Mouse (Mus musculus) heart, embryonic 15.5 days (tissue): ENCODE results near the gene Dst. TPM values are rescaled to one million over a fixed set of nuclear protein-coding genes. Genes with fewer than 3 reads are reported as not detected.

Source experiments
- ATAC-seq: fragments of 200-750 bp; cut with Nextera tagmentation; replicated peaks from 2 replicates; pipeline ENCODE4 v1.8.0; 2017; ENCODE audit warnings: low read depth, moderate TSS enrichment; ENCODE audit not compliant: insufficient number of reproducible peaks, insufficient read depth, low FRiP score
- H3K27ac ChIP-seq: fragments of 300-500 bp; sonication (generic); 2 replicates; pipeline ENCODE4 v1.5.1; 2015; ENCODE audit warnings: mild to moderate bottlenecking, inconsistent platforms
- H3K27me3 ChIP-seq: fragments of 300-500 bp; sonication (generic); 2 replicates; pipeline ENCODE4 v1.6.1; 2015; ENCODE audit warnings: inconsistent platforms
- H3K36me3 ChIP-seq: fragments of 300-500 bp; sonication (generic); 2 replicates; pipeline ENCODE4 v1.6.1; 2015; ENCODE audit warnings: mild to moderate bottlenecking, inconsistent platforms
- H3K4me1 ChIP-seq: fragments of 300-500 bp; sonication (generic); replicated peaks from 2 replicates; pipeline ENCODE4 v1.6.1; 2015; ENCODE audit warnings: inconsistent platforms
- H3K4me2 ChIP-seq: fragments of 300-500 bp; sonication (generic); 2 replicates; pipeline ENCODE4 v1.6.1; 2015; ENCODE audit warnings: inconsistent platforms, mild to moderate bottlenecking, moderate library complexity
- H3K4me3 ChIP-seq: fragments of 300-500 bp; sonication (generic); 2 replicates; pipeline ENCODE4 v1.5.1; 2015; ENCODE audit warnings: mild to moderate bottlenecking, inconsistent platforms
- H3K9ac ChIP-seq: fragments of 300-500 bp; sonication (generic); 2 replicates; pipeline ENCODE4 v1.6.1; 2015; ENCODE audit warnings: mild to moderate bottlenecking, inconsistent platforms
- H3K9me3 ChIP-seq: fragments of 300-500 bp; sonication (generic); replicated peaks from 2 replicates; pipeline ENCODE4 v1.6.1; 2016; ENCODE audit warnings: inconsistent platforms
- WGBS: fragments of 180-500 bp; shearing (Covaris S2); methylation state at CpG from one replicate; pipeline ENCODE4 v1.1.7; 2015; ENCODE audit warnings: mixed read lengths; 5-methylcytosine and 5-hydroxymethylcytosine counted together
- polyA plus RNA-seq: library from polyadenylated mRNA; unstranded; fragments of >200 nt; fragmentation: Nextera tagmentation; extraction: Ambion mirVana; gene quantifications from 2 replicates; pipeline ENCODE4 v1.2.1, GENCODE M21; 2015

Dst gene
- polyA plus RNA-seq, 1 experiment from 2014 or later, result 21.4 TPM

- Histone ChIP-seq H3K4me1 (peaks cover 17% of the 10 kb centered on the region), H3K9ac (no peak overlapping the region), H3K4me2 (no peak overlapping the region), H3K36me3 (no peaks in the 10 kb centered on the region), H3K4me3 (no peak overlapping the region), H3K27ac (no peak overlapping the region), H3K27me3 (no peaks in the 10 kb centered on the region), H3K9me3 (no peaks in the 10 kb centered on the region)
- 45% methylated on average over 13 of the region's 13 CpGs for WGBS
- no peak for ATAC-seq
Observed at GRCm38 (mm10) chr1:33989643-33990042, 81.6 kb downstream of the Dst start.

- ATAC-seq, result no peak
- H3K27ac ChIP-seq, result no peak overlapping the region
Observed at GRCm38 (mm10) chr1:33991067-33991466, 83.0 kb downstream of the Dst start.

DNA sequence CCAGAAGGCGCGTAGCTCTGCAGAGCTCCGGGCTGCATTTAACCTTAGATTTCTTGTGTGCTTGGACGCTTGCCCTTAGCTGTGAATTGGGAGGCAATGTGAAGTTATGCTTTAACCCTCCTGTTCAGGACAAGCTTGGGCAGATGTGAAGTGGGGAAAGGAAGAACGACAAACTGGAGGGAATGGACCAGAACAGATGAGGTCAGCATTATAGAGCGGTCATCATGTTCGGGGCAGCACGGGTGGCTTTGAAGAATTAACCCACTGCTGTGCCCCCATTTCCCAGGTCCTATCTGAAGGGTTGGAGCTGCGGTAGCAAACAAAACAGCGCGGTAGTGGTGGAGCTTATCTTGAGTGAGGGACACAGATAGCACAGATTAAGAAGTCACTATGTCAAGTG lies 84.8 kb downstream of the Dst start:
- Histone ChIP-seq H3K9ac (no peak overlapping the region), H3K4me2 (no peak overlapping the region), H3K27me3 (no peaks in the 10 kb centered on the region), H3K27ac (no peak overlapping the region), H3K4me3 (no peak overlapping the region), H3K36me3 (no peaks in the 10 kb centered on the region), H3K9me3 (no peaks in the 10 kb centered on the region), H3K4me1 (peaks cover 17% of the 10 kb centered on the region)
- WGBS, result 63% methylated on average over 11 of the region's 11 CpGs
- ATAC-seq, result no peak

More at GRCm38 (mm10) chr1:33991067-33991466, 83.0 kb downstream of the Dst start:
- no peaks in the 10 kb centered on the region for H3K36me3 ChIP-seq
- WGBS, result 61% methylated on average over 6 of the region's 6 CpGs
- peaks cover 17% of the 10 kb centered on the region for H3K4me1 ChIP-seq
- no peak overlapping the region for H3K4me2 ChIP-seq
- no peak overlapping the region for H3K4me3 ChIP-seq
- no peaks in the 10 kb centered on the region for H3K9me3 ChIP-seq
- no peaks in the 10 kb centered on the region for H3K27me3 ChIP-seq
- H3K9ac ChIP-seq, result no peak overlapping the region

DNA sequence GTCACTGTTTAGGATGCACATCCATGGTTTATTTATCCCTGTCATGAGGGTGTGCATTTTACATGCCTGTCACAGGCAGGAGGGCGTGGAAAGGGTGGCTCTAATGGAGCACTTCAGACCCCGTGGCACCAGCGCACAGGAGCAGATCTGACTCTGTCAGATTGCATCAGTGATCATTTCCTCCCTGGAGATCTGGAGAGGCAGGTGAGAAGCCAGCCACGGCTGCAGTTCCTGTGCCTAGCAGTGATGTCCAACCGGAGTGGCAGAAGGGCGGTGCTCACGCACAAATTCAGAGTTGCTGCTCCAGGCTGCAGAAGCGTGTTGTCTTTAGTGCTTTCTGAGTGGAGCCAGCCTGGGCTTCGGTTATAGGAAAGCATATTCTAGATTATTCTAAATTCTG lies 86.2 kb downstream of the Dst start:
- Histone ChIP-seq H3K4me1 (peaks cover 17% of the 10 kb centered on the region), H3K27ac (no peak overlapping the region)

DNA sequence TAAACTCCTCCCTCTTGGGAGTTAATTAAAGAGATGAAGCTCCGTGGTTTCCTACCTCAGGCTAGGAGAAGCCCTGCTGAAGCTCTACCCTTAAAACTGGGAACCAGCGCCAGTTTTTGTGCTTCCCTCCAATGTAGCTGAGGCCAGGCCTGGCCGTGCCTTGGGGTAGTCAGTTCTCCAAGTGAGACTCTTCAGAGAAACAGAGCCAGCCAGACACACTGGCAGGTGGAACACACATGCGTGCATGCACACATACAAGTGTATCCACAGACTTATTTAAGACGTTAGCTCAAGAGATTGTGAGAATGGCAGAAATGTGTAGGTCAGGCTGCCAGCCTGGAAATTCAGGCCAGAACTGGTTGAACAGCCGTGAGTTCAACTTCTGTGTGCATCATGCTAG lies 87.4 kb downstream of the Dst start:
- Histone ChIP-seq H3K9ac (no peak overlapping the region), H3K4me2 (no peak overlapping the region), H3K9me3 (no peaks in the 10 kb centered on the region), H3K4me3 (no peak overlapping the region), H3K36me3 (no peaks in the 10 kb centered on the region), H3K27me3 (no peaks in the 10 kb centered on the region), H3K27ac (no peak overlapping the region), H3K4me1 (peaks cover 11% of the 10 kb centered on the region)
- WGBS, result 82% methylated on average over 6 of the region's 6 CpGs
- ATAC-seq, result no peak

More for the DNA sequence above, 86.2 kb downstream of the Dst start:
- no peaks in the 10 kb centered on the region for H3K9me3 ChIP-seq
- no peak overlapping the region for H3K4me3 ChIP-seq
- H3K9ac ChIP-seq, result no peak overlapping the region
- no peaks in the 10 kb centered on the region for H3K27me3 ChIP-seq
- H3K36me3 ChIP-seq, result no peaks in the 10 kb centered on the region
- ATAC-seq, result no peak
- WGBS, result 45% methylated on average over 9 of the region's 9 CpGs
- H3K4me2 ChIP-seq, result no peak overlapping the region

- Histone ChIP-seq H3K9me3 (no peaks in the 10 kb centered on the region), H3K4me3 (no peak overlapping the region), H3K27me3 (no peaks in the 10 kb centered on the region), H3K27ac (no peak overlapping the region), H3K4me2 (no peak overlapping the region), H3K9ac (no peak overlapping the region), H3K36me3 (no peaks in the 10 kb centered on the region), H3K4me1 (peaks cover 7% of the 10 kb centered on the region; the same call in 1 of the 2 replicates)
- ATAC-seq, result no peak
- WGBS, result 84% methylated on average over 5 of the region's 5 CpGs
Observed at GRCm38 (mm10) chr1:33996105-33996887, 88.3 kb downstream of the Dst start.

DNA sequence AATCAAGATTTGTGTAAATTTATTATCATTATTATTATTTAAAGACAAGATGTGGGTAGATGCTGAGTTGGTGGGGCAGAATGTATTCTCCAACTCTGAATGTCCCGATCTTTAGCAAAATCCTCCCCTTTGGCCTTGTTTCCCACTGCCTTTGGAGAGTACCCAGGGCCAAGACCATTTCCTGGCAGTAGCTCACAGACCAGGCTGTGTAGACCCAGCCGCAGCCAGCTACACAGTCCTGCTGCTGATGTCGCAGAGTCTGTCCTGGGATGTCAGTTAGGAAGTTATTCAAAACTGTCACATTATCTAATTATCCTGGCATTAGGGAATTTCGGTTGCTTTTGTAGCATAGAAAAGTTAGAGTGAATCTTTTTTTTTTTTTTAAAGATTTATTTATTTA lies 94.3 kb downstream of the Dst start:
- Histone ChIP-seq H3K36me3 (no peaks in the 10 kb centered on the region), H3K9me3 (no peaks in the 10 kb centered on the region), H3K4me3 (no peak overlapping the region), H3K27me3 (no peaks in the 10 kb centered on the region), H3K4me2 (no peak overlapping the region), H3K4me1 (peaks cover 17% of the 10 kb centered on the region), H3K27ac (no peak overlapping the region), H3K9ac (no peak overlapping the region)
- ATAC-seq, result no peak
- 83% methylated on average over 4 of the region's 4 CpGs for WGBS

- H3K27me3 ChIP-seq, result no peaks in the 10 kb centered on the region
- no peaks in the 10 kb centered on the region for H3K9me3 ChIP-seq
- no peaks in the 10 kb centered on the region for H3K36me3 ChIP-seq
- H3K9ac ChIP-seq, result no peak overlapping the region
- no peak overlapping the region for H3K4me3 ChIP-seq
- H3K4me2 ChIP-seq, result no peak overlapping the region
- H3K27ac ChIP-seq, result no peak overlapping the region
- no peak for ATAC-seq
- WGBS, result 46% methylated on average over 9 of the region's 9 CpGs
- H3K4me1 ChIP-seq, result peaks cover 17% of the 10 kb centered on the region
Observed at GRCm38 (mm10) chr1:34002970-34003369, 94.9 kb downstream of the Dst start.

GRCm38 (mm10) chr1:34005238-34005725 lies 97.3 kb downstream of the Dst start:
- peaks cover 17% of the 10 kb centered on the region for H3K4me1 ChIP-seq
- H3K4me2 ChIP-seq, result peak overlapping the region; percentile 89
- H3K9me3 ChIP-seq, result no peaks in the 10 kb centered on the region
- H3K4me3 ChIP-seq, result peak overlapping the region; percentile 60
- H3K9ac ChIP-seq, result no peak overlapping the region; the same call in 1 of the 2 replicates
- ATAC-seq, result no peak
- H3K27ac ChIP-seq, result peak overlapping the region; percentile 60
- no peaks in the 10 kb centered on the region for H3K36me3 ChIP-seq
- 9% methylated on average over 10 of the region's 10 CpGs for WGBS
- H3K27me3 ChIP-seq, result no peaks in the 10 kb centered on the region

GRCm38 (mm10) chr1:34005726-34006638 lies 98.0 kb downstream of the Dst start:
- no peaks in the 10 kb centered on the region for H3K36me3 ChIP-seq
- no peaks in the 10 kb centered on the region for H3K27me3 ChIP-seq
- peaks cover 21% of the 10 kb centered on the region for H3K4me1 ChIP-seq
- peak overlapping the region; percentile 60 for H3K4me3 ChIP-seq
- H3K27ac ChIP-seq, result peak overlapping the region; percentile 60
- ATAC-seq, result peak; percentile 71
- WGBS, result 2% methylated on average over 29 of the region's 29 CpGs
- H3K9ac ChIP-seq, result peak overlapping the region; percentile 60
- peak overlapping the region; percentile 89 for H3K4me2 ChIP-seq
- H3K9me3 ChIP-seq, result no peaks in the 10 kb centered on the region

DNA sequence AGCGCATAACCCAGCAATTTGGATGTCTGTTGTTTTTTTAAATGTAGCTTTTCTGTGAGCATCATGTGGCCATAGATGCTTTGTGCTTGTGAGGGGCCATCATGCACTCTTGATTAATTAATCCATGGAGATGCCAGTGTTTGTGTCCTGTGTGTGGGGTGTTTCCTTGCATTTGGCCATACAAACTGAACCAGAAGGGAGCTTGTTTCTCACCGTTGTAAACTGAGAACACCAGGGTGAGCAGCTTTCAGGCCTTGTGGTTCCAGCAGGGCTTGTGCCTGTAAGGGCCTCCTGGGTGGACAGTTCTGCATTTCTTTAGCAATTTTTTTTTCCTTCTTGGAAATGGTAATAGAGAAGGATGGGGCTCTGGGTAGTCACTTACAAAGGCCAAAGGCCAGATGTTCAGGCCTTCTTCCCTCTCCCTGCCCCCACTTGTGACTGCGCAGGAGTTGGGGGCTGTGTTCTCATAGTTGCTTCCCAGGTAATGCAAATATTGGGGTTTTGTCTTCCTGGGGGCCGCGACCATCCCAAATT lies 98.9 kb downstream of the Dst start:
- H3K27me3 ChIP-seq, result no peaks in the 10 kb centered on the region
- H3K4me3 ChIP-seq, result peak overlapping the region; percentile 60
- no peaks in the 10 kb centered on the region for H3K36me3 ChIP-seq
- peak overlapping the region; percentile 89 for H3K4me2 ChIP-seq
- no peak overlapping the region for H3K9ac ChIP-seq
- no peaks in the 10 kb centered on the region for H3K9me3 ChIP-seq
- 72% methylated on average over 5 of the region's 5 CpGs for WGBS
- ATAC-seq, result no peak
- H3K4me1 ChIP-seq, result peaks cover 23% of the 10 kb centered on the region
- no peak overlapping the region for H3K27ac ChIP-seq
